Mouse (Mus musculus) ES-Bruce4 (cell line): ENCODE data around the gene Mvb12b.

Source experiments
- CTCF ChIP-seq: IDR thresholded peaks from one replicate; pipeline ENCODE4 v1.8.1; 2011; ENCODE audit warnings: low read depth, low read length
- POLR2A ChIP-seq: IDR thresholded peaks from one replicate; pipeline ENCODE4 v1.8.1; 2011; ENCODE audit warnings: low read length; ENCODE audit not compliant: insufficient read depth

DNA sequence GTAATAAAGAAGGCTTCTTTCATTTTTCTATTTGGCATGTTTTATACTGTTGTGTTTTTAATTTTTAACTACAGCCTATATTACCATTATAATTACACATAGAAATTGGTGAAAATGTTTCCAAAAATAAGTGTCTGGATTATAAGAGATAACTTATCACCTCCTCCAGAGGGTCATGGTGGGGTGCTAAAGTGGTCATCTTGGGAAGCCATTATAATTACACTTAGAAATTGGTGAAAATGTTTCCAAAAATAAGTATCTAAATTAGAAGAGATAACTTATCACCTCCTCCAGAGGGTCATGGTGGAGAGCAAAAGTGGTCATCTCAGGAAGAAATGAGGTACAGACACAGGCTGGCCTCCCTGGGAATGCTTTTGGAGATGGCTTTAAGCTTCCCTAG lies 48.5 kb downstream of the Mvb12b start:
- TF ChIP-seq POLR2A (no peak), CTCF (no peak)
